Mouse (Mus musculus) C2C12 (cell line): ENCODE measurements around the gene Uqcc1.

Source experiments
- CTCF ChIP-seq: IDR thresholded peaks from one replicate; pipeline ENCODE4 v1.5.1; 2011; ENCODE audit not compliant: control insufficient read depth, insufficient read depth, insufficient read length
- FOSL1 ChIP-seq: IDR thresholded peaks from one replicate; pipeline ENCODE4 v1.8.0; 2011; ENCODE audit warnings: mild to moderate bottlenecking, low read length; ENCODE audit not compliant: poor library complexity, insufficient read depth, severe bottlenecking
- MAX ChIP-seq: IDR thresholded peaks from one replicate; pipeline ENCODE4 v1.6.1; 2011; ENCODE audit warnings: mild to moderate bottlenecking, control low read depth
- USF1 ChIP-seq: IDR thresholded peaks from one replicate; pipeline ENCODE4 v1.6.1; 2011; ENCODE audit warnings: low read depth, mild to moderate bottlenecking, control low read depth, moderate library complexity

DNA sequence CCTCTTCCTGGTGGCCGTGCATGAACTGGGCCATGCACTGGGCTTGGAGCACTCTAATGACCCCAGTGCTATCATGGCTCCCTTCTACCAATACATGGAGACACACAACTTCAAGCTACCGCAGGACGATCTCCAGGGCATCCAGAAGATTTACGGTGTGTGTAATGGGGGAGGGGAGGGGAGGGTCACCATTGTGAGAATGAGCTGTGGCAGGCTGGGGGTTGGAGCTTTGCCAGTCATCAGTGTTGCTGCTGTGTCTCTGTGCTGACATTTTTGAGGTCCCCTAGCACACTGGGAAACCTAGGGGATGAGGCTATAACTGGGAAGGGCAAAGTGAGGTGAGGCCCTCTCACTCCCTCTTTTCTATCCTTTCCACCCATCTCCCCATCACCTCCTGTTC is 122.7 kb downstream of the Uqcc1 start:
- TF ChIP-seq USF1 (no peak), FOSL1 (no peak), MAX (no peak), CTCF (no peak)
